Mouse (Mus musculus): ENCODE results near the gene Cdc42se2. TPM values are rescaled to one million over a fixed set of nuclear protein-coding genes. Genes with fewer than 3 reads are reported as not detected.

Gene Cdc42se2
- total RNA-seq (2012; rRNA removed) (97.9 and 99.1 TPM in 2 replicates), total RNA-seq (2014; rRNA removed) (215 and 227 TPM in 2 replicates), polyA plus RNA-seq (2012; ENCODE audit: insufficient read length, low read depth) (84.7 and 97.4 TPM in 2 replicates)

GRCm38 (mm10) chr11:54787488-54788474 is at the start of gene Cdc42se2:
TSS of gene Cdc42se2 (minus strand) at chr11:54787675.
- H3K4me2 ChIP-seq (ENCODE audit: insufficient read depth, low read depth, poor library complexity, severe bottlenecking), result peak within 1 kb of the TSS; percentile 99
- in situ Hi-C loops (cut with MboI; ENCODE audit: low pct_ligation_motif_present, low pct_unique_long_range_greater_than_20kb, low sequenced_read_pairs) (no loop called here), dilution Hi-C loops (cut with MboI; ENCODE audit: extremely low pct_ligation_motif_present, extremely low pct_unique_long_range_greater_than_20kb, low sequenced_read_pairs) (no loop called here)
- peak; percentile 96 for DNase-seq (ENCODE audit: extremely low read depth)
- peaks cover 2% of the 10 kb centered on the region for H3K9me3 ChIP-seq (replicated peaks; ENCODE audit: low read length)
- H3K4me1 ChIP-seq (ENCODE audit: control insufficient read depth in 1 of 2, insufficient read depth in 2 of 2), result peaks cover 19 to 41% of the 10 kb centered on the region in 2 experiments
- H3K27ac ChIP-seq (ENCODE audit: insufficient read depth, low read depth), result peak within 1 kb of the TSS; percentile 74
- peaks cover 44% of the 10 kb centered on the region for H3K79me2 ChIP-seq (replicated peaks; ENCODE audit: control insufficient read depth, extremely low read depth, insufficient read depth, poor library complexity, severe bottlenecking)
- H3K36me3 ChIP-seq (replicated peaks in 1 of 2; ENCODE audit: control insufficient read depth in 1 of 2, insufficient read depth in 1 of 2, low read length in 1 of 2), result peaks cover 3 to 14% of the 10 kb centered on the region in 2 experiments
- peak within 1 kb of the TSS; percentile 91 for H3K9ac ChIP-seq (ENCODE audit: insufficient read depth, low read depth)
- peak within 1 kb of the TSS; percentile 64 to 90 (median 84) for H3K4me3 ChIP-seq (replicated peaks in 1 of 3; ENCODE audit: low read depth in 2 of 3, low read length in 2 of 3, poor library complexity in 1 of 3)
- no peaks in the 10 kb centered on the region for H3K27me3 ChIP-seq (replicated peaks)
- TF ChIP-seq USF2 (conservative IDR thresholded peaks at IDR 0.05; ENCODE audit: low read depth, low read length), result no peak
- TF ChIP-seq POLR2AphosphoS2 (IDR thresholded peaks at IDR 0.05; ENCODE audit: low read depth, low read length), result no peak; the same call in 1 of the 2 replicates
- TF ChIP-seq ZNF384 (IDR thresholded peaks at IDR 0.05; ENCODE audit: low read depth, low read length), result peak; percentile 86
- no peak for TF ChIP-seq KAT2A (IDR thresholded peaks at IDR 0.05; ENCODE audit: insufficient replicate concordance, low read length)
- TF ChIP-seq TCF12 (IDR thresholded peaks at IDR 0.05; ENCODE audit: low read depth, low read length), result peak; percentile 84
- TF ChIP-seq MYC (IDR thresholded peaks at IDR 0.05; ENCODE audit: low read depth, low read length), result no peak
- TF ChIP-seq CTCF (conservative IDR thresholded peaks at IDR 0.05 in 1 of 2, IDR thresholded peaks at IDR 0.05 in 1 of 2; ENCODE audit: low read depth in 2 of 2, low read length in 2 of 2), result peak in 1 of 2 experiments; percentile 27; a peak in 1 of 4 replicates
- peak; percentile 89 for TF ChIP-seq BHLHE40 (IDR thresholded peaks at IDR 0.05; ENCODE audit: low read depth, low read length)
- TF ChIP-seq MAFK (IDR thresholded peaks at IDR 0.05; ENCODE audit: insufficient replicate concordance, low read length), result no peak
- TF ChIP-seq E2F4 (IDR thresholded peaks at IDR 0.05; ENCODE audit: insufficient replicate concordance, low read depth, low read length), result no peak
- peak; percentile 49; the same call in 1 of the 2 replicates for TF ChIP-seq HCFC1 (IDR thresholded peaks at IDR 0.05; ENCODE audit: low read depth, low read length)
- no peak for TF ChIP-seq RCOR1 (conservative IDR thresholded peaks at IDR 0.05; ENCODE audit: low read depth, low read length)
- TF ChIP-seq ZMIZ1 (IDR thresholded peaks at IDR 0.05; ENCODE audit: low read depth, low read length), result peak; percentile 84
- TF ChIP-seq NELFE (IDR thresholded peaks at IDR 0.05; ENCODE audit: low read depth, low read length), result peak; percentile 85
- no peak; the same call in 1 of the 2 replicates for TF ChIP-seq IRF4 (IDR thresholded peaks at IDR 0.05; ENCODE audit: low read depth, low read length)
- TF ChIP-seq PAX5 (IDR thresholded peaks at IDR 0.05; ENCODE audit: low read length), result no peak
- peak; percentile 88 for TF ChIP-seq UBTF (IDR thresholded peaks at IDR 0.05; ENCODE audit: low read depth, low read length)
- no peak; the same call in 1 of the 2 replicates for TF ChIP-seq CHD2 (IDR thresholded peaks at IDR 0.05; ENCODE audit: low read length)
- 0 out of 2 replicates have a peak, but pooled peaks have one; percentile 36 for TF ChIP-seq MAZ (IDR thresholded peaks at IDR 0.05; ENCODE audit: low read depth, low read length)
- TF ChIP-seq ZC3H11A (IDR thresholded peaks at IDR 0.05; ENCODE audit: low read depth, low read length), result no peak
- TF ChIP-seq ZKSCAN1 (IDR thresholded peaks at IDR 0.05; ENCODE audit: borderline replicate concordance, low read depth, low read length), result no peak
- no peak; the same call in 1 of the 2 replicates for TF ChIP-seq MEF2A (IDR thresholded peaks at IDR 0.05; ENCODE audit: borderline replicate concordance, low read depth, low read length)
- no peak; the same call in none of the 2 replicates for TF ChIP-seq RAD21 (IDR thresholded peaks at IDR 0.05; ENCODE audit: low read depth, low read length)
- peak; percentile 95 for TF ChIP-seq NRF1 (IDR thresholded peaks at IDR 0.05; ENCODE audit: low read depth, low read length)
- TF ChIP-seq MAX (IDR thresholded peaks at IDR 0.05; ENCODE audit: low read length), result peak; percentile 37; the same call in 1 of the 2 replicates
- TF ChIP-seq SIN3A (IDR thresholded peaks at IDR 0.05; ENCODE audit: low read length), result peak; percentile 77; the same call in 1 of the 2 replicates
- no peak for TF ChIP-seq GABPA (IDR thresholded peaks at IDR 0.05; ENCODE audit: insufficient replicate concordance, low read depth, low read length)
- TF ChIP-seq POLR2A (IDR thresholded peaks at IDR 0.05; ENCODE audit: low read depth, low read length), result peak; percentile 96
- TF ChIP-seq MXI1 (IDR thresholded peaks at IDR 0.05; ENCODE audit: low read depth, low read length), result peak; percentile 78
- no peak for TF ChIP-seq USF1 (IDR thresholded peaks at IDR 0.05; ENCODE audit: low read depth, low read length)
- no peak for TF ChIP-seq JUN (IDR thresholded peaks at IDR 0.05; ENCODE audit: insufficient read depth, low read depth, low read length)
- TF ChIP-seq JUND (conservative IDR thresholded peaks at IDR 0.05; ENCODE audit: low read depth, low read length), result no peak
- TF ChIP-seq CHD1 (IDR thresholded peaks at IDR 0.05; ENCODE audit: low read depth, low read length), result no peak
- TF ChIP-seq EP300 (IDR thresholded peaks at IDR 0.05; ENCODE audit: low read length), result no peak
- peak; percentile 50; the same call in 1 of the 2 replicates for TF ChIP-seq ELF1 (IDR thresholded peaks at IDR 0.05; ENCODE audit: low read depth, low read length)
- TF ChIP-seq ETS1 (conservative IDR thresholded peaks at IDR 0.05; ENCODE audit: low read depth, low read length), result no peak
- no peak for TF ChIP-seq SMC3 (IDR thresholded peaks at IDR 0.05; ENCODE audit: low read depth, low read length)
